Mouse (Mus musculus) heart, postnatal 0 days (tissue): Measurements from ENCODE around the gene Akt1. TPM values are rescaled to one million over a fixed set of nuclear protein-coding genes. Genes with fewer than 3 reads are reported as not detected.

ENCODE experiments used
- ATAC-seq: fragments of 200-750 bp; cut with Nextera tagmentation; 2 replicates; pipeline ENCODE4 v1.8.0; 2017; ENCODE audit warnings: low read depth, moderate number of reproducible peaks, moderate library complexity; ENCODE audit not compliant: insufficient read depth
- DNase-seq: peaks from one replicate; pipeline ENCODE4 v3.0.0-alpha.2; 2016; ENCODE audit warnings: low spot score
- H3K27ac ChIP-seq: fragments of 300-500 bp; sonication (generic); 2 replicates; pipeline ENCODE4 v1.5.1; 2014; ENCODE audit warnings: low read depth, mild to moderate bottlenecking
- H3K27me3 ChIP-seq: fragments of 300-500 bp; sonication (generic); 2 replicates; pipeline ENCODE4 v1.6.1; 2014; ENCODE audit warnings: low read length, mixed read lengths; ENCODE audit not compliant: control insufficient read depth, insufficient read depth
- H3K36me3 ChIP-seq: fragments of 300-500 bp; sonication (generic); replicated peaks from 2 replicates; pipeline ENCODE4 v1.6.1; 2014; ENCODE audit warnings: low read length, mixed read lengths; ENCODE audit not compliant: control insufficient read depth, insufficient read depth
- H3K4me1 ChIP-seq: fragments of 300-500 bp; sonication (generic); 2 replicates; pipeline ENCODE4 v1.6.1; 2014; ENCODE audit warnings: antibody characterized with exemption; ENCODE audit not compliant: control insufficient read depth, insufficient read depth
- H3K4me2 ChIP-seq: fragments of 300-500 bp; sonication (generic); 2 replicates; pipeline ENCODE4 v1.6.1; 2014; ENCODE audit warnings: low read depth, mild to moderate bottlenecking, low read length, moderate library complexity
- H3K4me3 ChIP-seq: fragments of 300-500 bp; sonication (generic); 2 replicates; pipeline ENCODE4 v1.5.1; 2014; ENCODE audit warnings: low read depth, low read length
- H3K9ac ChIP-seq: fragments of 300-500 bp; sonication (generic); replicated peaks from 2 replicates; pipeline ENCODE4 v1.6.1; 2014; ENCODE audit warnings: low read depth, low read length, mixed read lengths
- H3K9me3 ChIP-seq: fragments of 300-500 bp; sonication (generic); replicated peaks from 2 replicates; pipeline ENCODE4 v1.6.1; 2016; ENCODE audit warnings: low read length; ENCODE audit not compliant: control insufficient read depth
- CTCF ChIP-seq: IDR thresholded peaks from 2 replicates; pipeline ENCODE4 v1.5.1; 2016; ENCODE audit warnings: antibody characterized with exemption, control low read depth, low read depth
- EP300 ChIP-seq: IDR thresholded peaks from 2 replicates; pipeline ENCODE4 v1.6.1; 2016; ENCODE audit warnings: antibody characterized with exemption, low read depth
- WGBS: fragments of 180-500 bp; shearing (Covaris S2); extraction: QIAGEN DNeasy Blood & Tissue Kit; methylation state at CpG from one replicate; pipeline ENCODE4 v1.1.7; 2014; 5-methylcytosine and 5-hydroxymethylcytosine counted together
- polyA plus RNA-seq: library from polyadenylated mRNA; unstranded; fragments of >200 nt; fragmentation: Nextera tagmentation; extraction: Ambion mirVana; gene quantifications from 2 replicates; pipeline ENCODE4 v1.2.1, GENCODE M21; 2015
- total RNA-seq: library from RNA; depleted of rRNA; stranded (reverse); fragments of >200 nt; gene quantifications from 2 replicates; pipeline ENCODE4 v1.2.3, GENCODE M21; 2014; ENCODE audit warnings: low replicate concordance

Akt1 gene
- total and polyA plus RNA-seq, 2 experiments from 2014 or later: 70.9 to 206 TPM

DNA sequence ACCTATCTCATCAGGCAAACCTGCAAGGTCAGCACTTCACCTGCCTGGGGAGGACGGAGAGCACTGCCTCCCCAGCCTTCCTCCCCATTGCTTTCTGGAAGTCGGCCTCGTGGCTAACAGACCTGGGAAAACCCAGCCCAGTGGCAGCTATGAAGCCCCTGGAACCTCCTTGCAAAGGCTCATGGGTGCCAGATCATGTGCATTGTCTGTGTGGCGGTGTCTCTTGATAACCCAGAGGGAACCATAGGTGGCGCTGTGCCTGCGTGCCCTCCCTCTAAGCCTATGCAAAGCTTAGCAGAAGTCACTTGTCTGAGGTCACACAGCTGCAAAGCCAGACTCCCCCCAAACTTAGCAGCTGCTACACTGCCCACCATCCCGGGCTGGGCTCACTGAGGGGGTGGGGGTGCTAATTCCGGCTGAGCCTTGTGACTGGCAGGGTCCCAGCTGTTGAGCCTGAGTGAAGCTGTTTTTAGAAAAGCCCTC is 56.7 kb downstream of the Akt1 start:
- Histone ChIP-seq H3K4me1 (peaks cover 36% of the 10 kb centered on the region; the same call in 1 of the 2 replicates), H3K36me3 (no peaks in the 10 kb centered on the region), H3K4me2 (peak overlapping the region; percentile 88), H3K4me3 (no peak overlapping the region), H3K27ac (peak overlapping the region; percentile 88), H3K9me3 (no peaks in the 10 kb centered on the region), H3K27me3 (peaks cover 8% of the 10 kb centered on the region), H3K9ac (0 out of 2 replicates have a peak overlapping the region, but pooled peaks have one; percentile 6)
- 4% methylated on average over 8 of the region's 8 CpGs for WGBS
- TF ChIP-seq CTCF (peak; percentile 84), EP300 (peak; percentile 97)
- peak; percentile 94 for DNase-seq
- peak; percentile 88 for ATAC-seq

DNA sequence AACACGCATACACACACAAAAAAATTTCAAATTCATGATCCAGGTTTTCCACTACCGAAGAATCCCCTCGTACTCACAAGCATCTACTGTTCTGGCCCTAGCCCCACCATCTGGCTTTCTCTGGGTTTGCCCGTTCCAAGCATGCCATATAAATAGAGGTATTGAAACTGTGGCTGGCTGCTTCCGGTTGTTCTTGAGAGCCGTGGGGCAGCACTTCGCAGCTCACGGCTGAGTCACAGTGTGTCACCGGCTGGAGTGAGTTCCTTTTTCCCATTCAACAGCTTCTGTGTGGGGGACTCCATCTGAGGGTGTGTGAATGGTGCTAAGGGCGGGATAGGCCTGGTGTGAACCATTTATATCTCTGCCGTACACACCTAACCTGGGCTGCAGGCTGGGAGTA is 57.5 kb downstream of the Akt1 start:
- Histone ChIP-seq H3K9ac (no peak overlapping the region), H3K36me3 (no peaks in the 10 kb centered on the region), H3K27ac (peak overlapping the region; percentile 88), H3K27me3 (peaks cover 8% of the 10 kb centered on the region), H3K4me3 (no peak overlapping the region), H3K4me2 (no peak overlapping the region), H3K9me3 (no peaks in the 10 kb centered on the region), H3K4me1 (peaks cover 34% of the 10 kb centered on the region; the same call in 1 of the 2 replicates)
- no peak for DNase-seq
- ATAC-seq: no peak
- TF ChIP-seq EP300 (no peak), CTCF (no peak)
- 50% methylated on average over 11 of the region's 11 CpGs for WGBS

DNA sequence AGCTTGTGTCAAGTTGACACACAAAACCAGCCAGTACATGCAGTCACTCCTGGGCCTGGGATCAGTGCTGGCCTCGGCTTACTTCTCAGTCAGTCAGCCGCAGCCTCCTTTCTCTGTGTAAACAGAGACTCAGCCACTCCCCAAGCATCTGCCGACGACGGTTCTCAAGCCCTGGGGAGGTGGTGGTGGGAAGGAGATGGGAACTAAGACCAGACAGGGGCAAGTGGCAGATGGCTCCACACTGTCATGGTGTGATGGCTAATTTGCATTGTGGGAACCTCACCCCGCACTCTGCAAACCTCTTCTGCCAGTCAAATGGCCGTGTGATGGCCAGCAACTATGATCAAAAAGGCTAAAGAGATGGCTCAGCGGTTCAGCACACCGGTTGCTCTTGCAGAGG is 58.0 kb downstream of the Akt1 start:
- Histone ChIP-seq H3K9ac (no peak overlapping the region), H3K27ac (no peak overlapping the region), H3K4me1 (peaks cover 29% of the 10 kb centered on the region; the same call in 1 of the 2 replicates), H3K9me3 (no peaks in the 10 kb centered on the region), H3K27me3 (peaks cover 8% of the 10 kb centered on the region), H3K4me3 (no peak overlapping the region), H3K4me2 (no peak overlapping the region), H3K36me3 (no peaks in the 10 kb centered on the region)
- 67% methylated on average over 9 of the region's 9 CpGs for WGBS
- DNase-seq (no peak), ATAC-seq (no peak)
- TF ChIP-seq CTCF: no peak
- TF ChIP-seq EP300: no peak

DNA sequence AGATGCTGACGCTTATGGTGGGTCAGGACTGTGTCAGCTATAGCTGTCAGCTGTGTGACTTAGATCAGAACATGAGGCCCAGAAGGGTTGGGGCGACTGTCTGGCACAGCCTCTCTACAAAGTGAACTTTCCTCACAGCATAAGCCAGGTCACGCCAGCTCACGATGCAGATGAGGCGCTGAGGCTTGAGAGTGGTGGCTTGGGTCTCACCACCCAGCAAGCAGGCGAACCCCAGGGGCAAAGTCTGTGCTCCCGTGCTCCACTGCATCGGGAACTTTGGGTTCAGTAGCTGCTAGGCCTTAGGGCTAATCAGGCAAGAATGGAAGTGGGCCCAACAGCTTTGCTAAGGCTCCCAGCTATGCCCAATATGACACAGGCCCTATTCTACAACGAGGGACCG is 65.7 kb downstream of the Akt1 start:
- H3K36me3 ChIP-seq: peaks cover 24% of the 10 kb centered on the region
- no peaks in the 10 kb centered on the region for H3K9me3 ChIP-seq
- TF ChIP-seq CTCF (no peak), EP300 (no peak)
- no peaks in the 10 kb centered on the region for H3K27me3 ChIP-seq
- no peak overlapping the region for H3K9ac ChIP-seq
- H3K27ac ChIP-seq: no peak overlapping the region
- peaks cover 3% of the 10 kb centered on the region; the same call in 1 of the 2 replicates for H3K4me1 ChIP-seq
- H3K4me3 ChIP-seq: no peak overlapping the region
- H3K4me2 ChIP-seq: no peak overlapping the region
- no peak for DNase-seq
- peak; percentile 12; the same call in 1 of the 2 replicates for ATAC-seq
- WGBS: 76% methylated on average over 10 of the region's 10 CpGs

DNA sequence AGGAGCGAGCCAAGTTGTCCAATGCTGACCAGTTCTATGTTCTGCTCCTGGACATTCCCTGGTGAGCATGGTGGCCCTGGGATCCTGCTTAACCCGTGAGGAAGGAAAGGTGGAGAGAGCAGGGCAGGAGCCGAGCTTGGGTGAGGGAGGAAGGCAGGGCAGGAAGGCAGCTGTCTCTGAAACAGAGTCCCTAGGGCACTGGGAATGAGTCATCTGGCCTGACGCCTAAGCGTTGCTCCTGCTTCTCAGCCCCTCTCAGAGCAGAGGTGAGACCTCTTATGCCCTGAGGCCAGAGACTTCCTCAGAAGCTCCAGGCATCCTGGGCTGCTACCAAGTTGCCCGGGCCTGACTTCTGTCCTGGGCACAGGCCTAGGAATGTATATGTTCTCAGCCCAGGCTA is 67.7 kb downstream of the Akt1 start:
- DNase-seq (no peak), ATAC-seq (no peak)
- H3K27me3 ChIP-seq: no peaks in the 10 kb centered on the region
- no peak overlapping the region for H3K4me3 ChIP-seq
- no peak overlapping the region for H3K9ac ChIP-seq
- peaks cover 36% of the 10 kb centered on the region for H3K36me3 ChIP-seq
- H3K9me3 ChIP-seq: no peaks in the 10 kb centered on the region
- H3K27ac ChIP-seq: no peak overlapping the region
- H3K4me2 ChIP-seq: no peak overlapping the region
- H3K4me1 ChIP-seq: peaks cover 3% of the 10 kb centered on the region; the same call in 1 of the 2 replicates
- WGBS: 55% methylated on average over 6 of the region's 6 CpGs
- no peak for TF ChIP-seq CTCF
- TF ChIP-seq EP300: no peak

DNA sequence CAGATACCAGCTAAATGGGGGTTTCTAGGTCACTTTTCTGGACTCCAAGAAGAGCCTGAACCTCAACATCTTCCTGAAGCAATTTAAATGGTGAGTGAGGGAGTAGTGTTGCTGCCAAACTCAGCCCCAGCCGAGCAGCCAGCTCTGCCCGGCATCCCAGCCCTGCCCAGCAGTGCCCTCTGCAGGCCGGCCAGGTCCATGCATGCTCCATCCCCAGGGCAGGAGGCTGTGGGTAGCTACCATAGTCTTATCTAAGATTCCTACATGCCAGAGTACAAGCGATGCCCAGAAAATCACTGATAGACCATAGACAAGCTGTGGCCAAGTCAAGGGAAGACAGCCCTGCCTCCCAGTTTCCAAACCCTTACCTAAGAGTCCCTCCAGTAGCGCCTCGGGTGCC is 68.9 kb downstream of the Akt1 start:
- H3K9me3 ChIP-seq: no peaks in the 10 kb centered on the region
- H3K36me3 ChIP-seq: peaks cover 32% of the 10 kb centered on the region
- TF ChIP-seq EP300: no peak
- peak; percentile 97 for TF ChIP-seq CTCF
- H3K27ac ChIP-seq: no peak overlapping the region
- H3K27me3 ChIP-seq: no peaks in the 10 kb centered on the region
- H3K9ac ChIP-seq: no peak overlapping the region
- no peak overlapping the region for H3K4me2 ChIP-seq
- peak; percentile 73 for ATAC-seq
- peak; percentile 71 for DNase-seq
- WGBS: 38% methylated on average over 6 of the region's 6 CpGs
- peaks cover 3% of the 10 kb centered on the region; the same call in 1 of the 2 replicates for H3K4me1 ChIP-seq
- H3K4me3 ChIP-seq: no peak overlapping the region
